Mouse (Mus musculus) hindbrain, embryonic 15.5 days (tissue): ENCODE data around the gene Cldn4. TPM values are rescaled to one million over a fixed set of nuclear protein-coding genes. Genes with fewer than 3 reads are reported as not detected.
A peak's percentile ranks its signal among the peaks of the same experiment; 100 is the strongest.
"Not testable (repeated sequence)": the region's sequence is repeated elsewhere in the genome, so short reads cannot be mapped to it uniquely, and the experiment has no call there.

Source experiments
- ATAC-seq: fragments of 200-750 bp; cut with Nextera tagmentation; 2 replicates; pipeline ENCODE4 v1.8.0; 2017; ENCODE audit warnings: low read depth, moderate number of reproducible peaks, moderate TSS enrichment; ENCODE audit not compliant: low FRiP score
- H3K27ac ChIP-seq: fragments of 300-500 bp; sonication (generic); replicated peaks from 2 replicates; pipeline ENCODE4 v1.5.1; 2015; ENCODE audit warnings: mild to moderate bottlenecking, inconsistent platforms
- H3K27me3 ChIP-seq: fragments of 300-500 bp; sonication (generic); 2 replicates; pipeline ENCODE4 v1.6.1; 2015; ENCODE audit warnings: control low read depth, inconsistent platforms
- H3K36me3 ChIP-seq: fragments of 300-500 bp; sonication (generic); 2 replicates; pipeline ENCODE4 v1.6.1; 2015; ENCODE audit warnings: control low read depth, inconsistent platforms
- H3K4me1 ChIP-seq: fragments of 300-500 bp; sonication (generic); replicated peaks from 2 replicates; pipeline ENCODE4 v1.6.1; 2015; ENCODE audit warnings: control low read depth, inconsistent platforms
- H3K4me2 ChIP-seq: fragments of 300-500 bp; sonication (generic); 2 replicates; pipeline ENCODE4 v1.6.1; 2015; ENCODE audit warnings: moderate library complexity, mild to moderate bottlenecking, inconsistent platforms
- H3K4me3 ChIP-seq: fragments of 300-500 bp; sonication (generic); 2 replicates; pipeline ENCODE4 v1.5.1; 2015; ENCODE audit warnings: mild to moderate bottlenecking, inconsistent platforms
- H3K9ac ChIP-seq: fragments of 300-500 bp; sonication (generic); 2 replicates; pipeline ENCODE4 v1.6.1; 2015; ENCODE audit warnings: inconsistent platforms
- H3K9me3 ChIP-seq: fragments of 300-500 bp; sonication (generic); 2 replicates; pipeline ENCODE4 v1.6.1; 2016; ENCODE audit warnings: control low read depth, inconsistent platforms
- WGBS: fragments of 180-500 bp; shearing (Covaris S2); methylation state at CpG from one replicate; pipeline ENCODE4 v1.1.7; 2015; 5-methylcytosine and 5-hydroxymethylcytosine counted together
- polyA plus RNA-seq: library from polyadenylated mRNA; unstranded; fragments of >200 nt; fragmentation: Nextera tagmentation; extraction: Ambion mirVana; gene quantifications from 2 replicates; pipeline ENCODE4 v1.2.1, GENCODE M21; 2015

Cldn4 gene
- polyA plus RNA-seq, 1 experiment from 2014 or later = 0.10 TPM

- no peak overlapping the region for H3K27ac ChIP-seq
- 82% methylated on average over 3 of the region's 3 CpGs for WGBS
- no peak for ATAC-seq
- H3K4me2 ChIP-seq = no peak overlapping the region
- H3K9me3 ChIP-seq = no peaks in the 10 kb centered on the region
- no peaks in the 10 kb centered on the region for H3K36me3 ChIP-seq
- H3K9ac ChIP-seq = no peak overlapping the region
- no peak overlapping the region for H3K4me3 ChIP-seq
- no peaks in the 10 kb centered on the region for H3K4me1 ChIP-seq
- H3K27me3 ChIP-seq = no peaks in the 10 kb centered on the region
Observed at GRCm38 (mm10) chr5:134939069-134939468, 7.7 kb downstream of the Cldn4 start.

GRCm38 (mm10) chr5:134936626-134937185 is 10.0 kb downstream of the Cldn4 start:
- no peaks in the 10 kb centered on the region for H3K36me3 ChIP-seq
- no peak overlapping the region for H3K27ac ChIP-seq
- no peaks in the 10 kb centered on the region for H3K27me3 ChIP-seq
- H3K9me3 ChIP-seq = no peaks in the 10 kb centered on the region
- H3K9ac ChIP-seq = no peak overlapping the region
- no peak overlapping the region for H3K4me2 ChIP-seq
- H3K4me3 ChIP-seq = no peak overlapping the region
- WGBS = 85% methylated on average over 6 of the region's 6 CpGs
- H3K4me1 ChIP-seq = peaks cover 6% of the 10 kb centered on the region
- ATAC-seq = no peak

GRCm38 (mm10) chr5:134936051-134936450 is 10.7 kb downstream of the Cldn4 start:
- Histone ChIP-seq H3K27me3 (no peaks in the 10 kb centered on the region), H3K9ac (no peak overlapping the region), H3K27ac (no peak overlapping the region), H3K4me1 (peaks cover 6% of the 10 kb centered on the region), H3K4me2 (no peak overlapping the region), H3K9me3 (no peaks in the 10 kb centered on the region), H3K4me3 (no peak overlapping the region), H3K36me3 (no peaks in the 10 kb centered on the region)
- WGBS = 87% methylated on average over 6 of the region's 6 CpGs
- ATAC-seq = no peak

- Histone ChIP-seq H3K4me1 (peaks cover 6% of the 10 kb centered on the region), H3K4me3 (no peak overlapping the region), H3K27me3 (no peaks in the 10 kb centered on the region), H3K9ac (no peak overlapping the region), H3K36me3 (no peaks in the 10 kb centered on the region), H3K27ac (no peak overlapping the region), H3K4me2 (no peak overlapping the region), H3K9me3 (no peaks in the 10 kb centered on the region)
- WGBS = 91% methylated on average over 3 of the region's 3 CpGs
- no peak for ATAC-seq
Observed at GRCm38 (mm10) chr5:134934666-134935065, 12.1 kb downstream of the Cldn4 start.

GRCm38 (mm10) chr5:134933686-134934085 is 13.0 kb downstream of the Cldn4 start:
- H3K9me3 ChIP-seq, ATAC-seq, H3K36me3 ChIP-seq, H3K27ac ChIP-seq, H3K9ac ChIP-seq, H3K4me2 ChIP-seq, H3K27me3 ChIP-seq, H3K4me3 ChIP-seq, H3K4me1 ChIP-seq: not testable (repeated sequence)
- WGBS = 94% methylated on average over 5 of the region's 5 CpGs

- H3K4me1 ChIP-seq = peaks cover 6% of the 10 kb centered on the region
- H3K9ac ChIP-seq = no peak overlapping the region
- H3K4me3 ChIP-seq = no peak overlapping the region
- no peaks in the 10 kb centered on the region for H3K27me3 ChIP-seq
- WGBS = 92% methylated on average over 8 of the region's 8 CpGs
- ATAC-seq = no peak
- no peaks in the 10 kb centered on the region for H3K9me3 ChIP-seq
- H3K27ac ChIP-seq = no peak overlapping the region
- peak overlapping the region; percentile 99; the same call in 1 of the 2 replicates for H3K4me2 ChIP-seq
- no peaks in the 10 kb centered on the region for H3K36me3 ChIP-seq
Observed at GRCm38 (mm10) chr5:134933281-134933680, 13.5 kb downstream of the Cldn4 start.

- ATAC-seq = no peak
- H3K9me3 ChIP-seq = no peaks in the 10 kb centered on the region
- peak overlapping the region; percentile 83 for H3K4me3 ChIP-seq
- WGBS = 46% methylated on average over 9 of the region's 9 CpGs
- no peaks in the 10 kb centered on the region for H3K27me3 ChIP-seq
- H3K4me2 ChIP-seq = peak overlapping the region; percentile 99
- no peaks in the 10 kb centered on the region for H3K36me3 ChIP-seq
- H3K9ac ChIP-seq = peak overlapping the region; percentile 66; the same call in 1 of the 2 replicates
- peaks cover 6% of the 10 kb centered on the region for H3K4me1 ChIP-seq
- no peak overlapping the region for H3K27ac ChIP-seq
Observed at GRCm38 (mm10) chr5:134932903-134933276, 13.8 kb downstream of the Cldn4 start.

GRCm38 (mm10) chr5:134932179-134932902 is 14.4 kb downstream of the Cldn4 start, which contains the start of gene Mettl27:
Mettl27 (plus strand) TSS chr5:134932368.
- Histone ChIP-seq H3K9ac (peak within 1 kb of the TSS; percentile 66), H3K4me3 (peak within 1 kb of the TSS; percentile 83), H3K36me3 (no peaks in the 10 kb centered on the region), H3K9me3 (no peaks in the 10 kb centered on the region), H3K4me1 (peaks cover 6% of the 10 kb centered on the region), H3K27me3 (no peaks in the 10 kb centered on the region), H3K27ac (peak within 1 kb of the TSS; percentile 58), H3K4me2 (peak within 1 kb of the TSS; percentile 99)
- WGBS = under 1% methylated on average over 41 of the region's 41 CpGs
- peak; percentile 98 for ATAC-seq

GRCm38 (mm10) chr5:134929988-134930387 is 16.7 kb downstream of the Cldn4 start:
- Histone ChIP-seq H3K4me1 (peaks cover 6% of the 10 kb centered on the region), H3K36me3 (no peaks in the 10 kb centered on the region), H3K4me3 (no peak overlapping the region), H3K27me3 (no peaks in the 10 kb centered on the region), H3K9me3 (no peaks in the 10 kb centered on the region), H3K27ac (no peak overlapping the region), H3K9ac (no peak overlapping the region), H3K4me2 (no peak overlapping the region)
- 86% methylated on average over 2 of the region's 2 CpGs for WGBS
- ATAC-seq = no peak

GRCm38 (mm10) chr5:134926726-134927125 is 20.0 kb downstream of the Cldn4 start:
- Histone ChIP-seq H3K4me2 (no peak overlapping the region), H3K27ac (no peak overlapping the region), H3K36me3 (no peaks in the 10 kb centered on the region), H3K9me3 (no peaks in the 10 kb centered on the region), H3K4me1 (no peaks in the 10 kb centered on the region), H3K4me3 (no peak overlapping the region), H3K9ac (no peak overlapping the region), H3K27me3 (no peaks in the 10 kb centered on the region)
- no peak for ATAC-seq
- 76% methylated on average over 4 of the region's 4 CpGs for WGBS

- no peaks in the 10 kb centered on the region for H3K9me3 ChIP-seq
- no peak for ATAC-seq
- H3K4me2 ChIP-seq = no peak overlapping the region
- H3K27ac ChIP-seq = no peak overlapping the region
- H3K36me3 ChIP-seq = no peaks in the 10 kb centered on the region
- H3K27me3 ChIP-seq = no peaks in the 10 kb centered on the region
- no peaks in the 10 kb centered on the region for H3K4me1 ChIP-seq
- 55% methylated on average over 6 of the region's 6 CpGs for WGBS
- H3K4me3 ChIP-seq = no peak overlapping the region
- no peak overlapping the region for H3K9ac ChIP-seq
Observed at GRCm38 (mm10) chr5:134923141-134923540, 23.6 kb downstream of the Cldn4 start.

- Histone ChIP-seq H3K9ac (no peak overlapping the region), H3K9me3 (no peaks in the 10 kb centered on the region), H3K4me3 (no peak overlapping the region), H3K4me2 (no peak overlapping the region), H3K36me3 (no peaks in the 10 kb centered on the region), H3K27ac (no peak overlapping the region), H3K4me1 (no peaks in the 10 kb centered on the region), H3K27me3 (no peaks in the 10 kb centered on the region)
- no peak for ATAC-seq
- WGBS = 88% methylated on average over 8 of the region's 8 CpGs
Observed at GRCm38 (mm10) chr5:134921106-134921505, 25.6 kb downstream of the Cldn4 start.
